Mouse (Mus musculus) testis, adult 10 weeks (tissue): ENCODE results near the gene Pter. TPM values are rescaled to one million over a fixed set of nuclear protein-coding genes. Genes with fewer than 3 reads are reported as not detected.

Experiments
- polyA plus RNA-seq: library from polyadenylated mRNA; stranded (reverse); fragments of 350-450 nt; fragmentation: Illumina TruSeq; extraction: RNeasy Lipid Tissue Mini Kit (QIAGEN cat#74804); gene quantifications from one replicate; pipeline ENCODE4 v1.2.3, GENCODE M21; 2014; ENCODE audit warnings: low read depth, low replicate concordance

The Pter gene
- 1.4 TPM for polyA plus RNA-seq

DNA sequence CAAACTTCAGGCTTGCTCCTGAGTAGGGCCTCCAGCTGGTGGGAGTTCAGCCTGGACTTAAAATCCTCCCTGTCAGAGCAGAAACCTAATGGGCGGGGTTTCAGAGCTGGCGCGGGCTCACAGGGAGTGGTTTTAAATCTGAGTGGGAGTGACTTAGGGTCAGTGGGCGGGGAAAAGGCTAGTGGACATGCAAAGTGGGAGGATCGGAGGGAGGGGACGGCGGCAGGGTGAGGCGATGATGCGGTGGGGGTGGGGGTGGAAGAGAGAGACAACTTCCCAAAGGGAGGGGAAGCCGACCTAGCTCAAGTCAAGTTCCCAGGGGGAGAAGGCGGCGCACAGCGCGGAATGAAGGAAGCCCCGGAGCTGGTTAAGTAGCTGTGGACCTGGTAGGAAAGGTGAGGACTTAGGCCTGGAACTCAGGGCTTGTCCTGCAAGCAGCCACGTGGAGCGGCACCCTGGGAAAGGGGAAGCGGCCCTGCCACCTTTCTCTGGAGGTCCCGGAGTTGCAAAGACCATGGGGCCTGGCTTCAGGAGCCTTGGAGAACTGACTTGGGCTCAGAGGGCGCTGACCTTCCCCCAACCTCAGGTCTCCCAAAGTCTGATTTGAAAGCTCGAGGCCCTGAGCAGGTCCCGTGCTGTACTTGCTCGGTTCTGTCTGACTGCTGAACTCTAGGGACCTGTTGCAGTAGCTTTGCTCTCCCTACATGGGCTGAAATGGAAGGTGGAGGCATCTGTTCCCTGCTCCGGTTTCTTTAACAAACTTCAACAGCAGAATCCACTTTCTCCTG is at the start of gene Pter:
TSS of gene Pter (plus strand) at position 238 of the 788 bp plus-strand sequence.

DNA sequence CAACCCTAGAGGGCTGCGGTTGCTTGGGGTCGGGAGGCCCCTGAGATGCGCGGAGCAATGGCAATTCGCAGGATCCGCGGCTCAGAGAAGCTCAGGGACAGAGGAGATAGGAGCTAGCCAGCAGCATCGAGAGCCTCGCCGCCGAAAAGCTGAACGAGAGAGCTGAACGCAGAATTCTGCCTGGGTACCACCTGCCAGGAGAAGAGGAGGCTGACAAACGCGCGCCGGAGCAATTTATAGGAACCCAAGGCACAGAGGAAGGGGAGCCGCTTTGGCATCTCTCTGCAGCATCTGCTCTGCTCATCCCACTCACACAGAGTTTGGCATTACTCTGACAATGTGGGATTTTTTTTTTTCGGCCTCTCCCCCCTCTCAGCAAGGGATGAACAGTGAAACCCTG is 87.6 kb downstream of the Pter start, which contains the start of gene C1ql3:
TSS of gene C1ql3 (minus strand) at position 335 of the 400 bp plus-strand sequence.

Other genes starting within 250 kb of the Pter start
- 0.07 TPM for gene C1ql3, start 87.8 kb downstream of the Pter start, polyA plus RNA-seq